Mouse (Mus musculus): Measurements from ENCODE around the gene G6pc3. TPM values are rescaled to one million over a fixed set of nuclear protein-coding genes. Genes with fewer than 3 reads are reported as not detected.

Gene G6pc3
- polyA plus RNA-seq, 1 experiment = 53.8 TPM

DNA sequence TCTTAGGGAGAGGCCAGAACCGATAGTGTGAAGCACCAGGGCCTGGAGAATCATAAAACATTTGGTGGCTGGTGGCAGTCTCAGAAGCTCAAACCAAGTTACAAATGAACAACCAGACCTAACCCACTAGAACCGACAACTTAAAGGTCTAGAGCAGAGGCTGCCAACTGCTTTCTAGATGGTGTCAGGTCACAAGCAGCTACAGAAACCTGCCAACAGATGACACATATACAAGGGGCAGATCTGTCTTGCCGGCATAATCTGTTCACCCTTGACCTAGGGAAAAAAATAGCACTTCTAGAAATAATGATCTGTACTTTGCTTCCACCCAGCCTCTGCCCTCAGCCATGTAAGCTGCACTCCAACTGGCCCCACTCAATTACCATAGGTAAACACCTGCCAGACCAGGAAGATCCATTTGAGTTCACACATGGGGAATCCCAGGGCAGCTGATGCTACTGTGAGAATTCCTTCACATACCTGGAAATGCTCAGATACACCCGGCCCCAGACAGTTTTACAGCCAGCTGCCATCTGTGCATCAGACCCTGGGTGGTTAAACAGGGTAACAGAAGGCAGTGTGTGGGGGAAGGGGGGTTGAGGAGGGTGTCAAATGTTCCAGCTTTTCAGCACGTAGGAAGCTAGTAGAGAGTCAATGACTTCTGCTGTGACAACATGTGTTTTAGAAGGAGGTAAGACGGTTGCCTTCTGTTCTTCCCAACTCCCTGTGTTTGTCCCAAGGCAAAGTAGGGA is 23.3 kb upstream of the G6pc3 start:
- Histone ChIP-seq H3K4me1 (ENCODE audit: control insufficient read depth, insufficient read depth, insufficient read length, low read length) (peaks cover 3% of the 10 kb centered on the region; the same call in 1 of the 2 replicates), H3K4me3 (ENCODE audit: low read depth, low read length) (no peak overlapping the region), H3K36me3 (ENCODE audit: control insufficient read depth, insufficient read depth, low read length) (peaks cover 42% of the 10 kb centered on the region), H3K27ac (ENCODE audit: insufficient read depth, low read depth, low read length) (peak overlapping the region; percentile 76), H3K27me3 (ENCODE audit: control insufficient read depth, insufficient read depth, low read length) (no peaks in the 10 kb centered on the region)
- WGBS = 32% methylated on average over 6 of the region's 6 CpGs
- TF ChIP-seq CTCF (IDR thresholded peaks at IDR 0.05; ENCODE audit: extremely low read depth, insufficient read length, insufficient replicate concordance, low read depth, low read length) (no peak), POLR2A (IDR thresholded peaks at IDR 0.05; ENCODE audit: low read depth, low read length) (no peak)

DNA sequence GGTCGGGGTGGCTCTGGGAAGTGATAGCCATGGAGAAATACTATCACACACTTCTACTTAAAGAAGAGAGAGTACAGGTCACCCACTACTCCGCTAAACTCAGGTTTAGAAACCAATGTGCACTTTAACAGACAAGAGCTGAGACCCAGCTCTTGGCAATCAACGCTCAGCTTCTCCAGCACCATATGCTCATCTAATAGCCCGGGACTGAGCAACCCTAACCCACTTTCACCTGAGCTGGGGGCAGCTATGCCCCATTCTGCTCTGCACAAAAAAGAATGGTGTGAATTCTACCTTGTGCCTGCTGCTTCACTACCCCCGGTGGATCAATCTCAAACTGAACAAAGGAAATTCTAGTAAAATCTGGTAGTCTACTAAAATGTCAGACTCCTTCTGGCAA is 21.9 kb upstream of the G6pc3 start:
- TF ChIP-seq CTCF (IDR thresholded peaks at IDR 0.05; ENCODE audit: extremely low read depth, insufficient read length, insufficient replicate concordance, low read depth, low read length) = no peak
- no peak for TF ChIP-seq POLR2A (IDR thresholded peaks at IDR 0.05; ENCODE audit: low read depth, low read length)
- WGBS = 92% methylated on average over 5 of the region's 5 CpGs
- Histone ChIP-seq H3K36me3 (ENCODE audit: control insufficient read depth, insufficient read depth, low read length) (peaks cover 38% of the 10 kb centered on the region), H3K27ac (ENCODE audit: insufficient read depth, low read depth, low read length) (no peak overlapping the region), H3K27me3 (ENCODE audit: control insufficient read depth, insufficient read depth, low read length) (no peaks in the 10 kb centered on the region), H3K4me1 (ENCODE audit: control insufficient read depth, insufficient read depth, insufficient read length, low read length) (peaks cover 3% of the 10 kb centered on the region; the same call in 1 of the 2 replicates), H3K4me3 (ENCODE audit: low read depth, low read length) (no peak overlapping the region)

GRCm38 (mm10) chr11:102168689-102169088 is 20.7 kb upstream of the G6pc3 start:
- H3K36me3 ChIP-seq (ENCODE audit: control insufficient read depth, insufficient read depth, low read length) = peaks cover 29% of the 10 kb centered on the region
- 55% methylated on average over 5 of the region's 5 CpGs for WGBS
- H3K4me3 ChIP-seq (ENCODE audit: low read depth, low read length) = no peak overlapping the region
- peaks cover 3% of the 10 kb centered on the region; the same call in 1 of the 2 replicates for H3K4me1 ChIP-seq (ENCODE audit: control insufficient read depth, insufficient read depth, insufficient read length, low read length)
- H3K27ac ChIP-seq (ENCODE audit: insufficient read depth, low read depth, low read length) = no peak overlapping the region
- TF ChIP-seq POLR2A (IDR thresholded peaks at IDR 0.05; ENCODE audit: low read depth, low read length) (no peak), CTCF (IDR thresholded peaks at IDR 0.05; ENCODE audit: extremely low read depth, insufficient read length, insufficient replicate concordance, low read depth, low read length) (no peak)
- no peaks in the 10 kb centered on the region for H3K27me3 ChIP-seq (ENCODE audit: control insufficient read depth, insufficient read depth, low read length)

- no peaks in the 10 kb centered on the region for H3K27me3 ChIP-seq (ENCODE audit: control insufficient read depth, insufficient read depth, low read length)
- TF ChIP-seq POLR2A (IDR thresholded peaks at IDR 0.05; ENCODE audit: low read depth, low read length) (no peak), CTCF (IDR thresholded peaks at IDR 0.05; ENCODE audit: extremely low read depth, insufficient read length, insufficient replicate concordance, low read depth, low read length) (no peak)
- no peak overlapping the region for H3K27ac ChIP-seq (ENCODE audit: insufficient read depth, low read depth, low read length)
- peaks cover 2% of the 10 kb centered on the region; the same call in 1 of the 2 replicates for H3K4me1 ChIP-seq (ENCODE audit: control insufficient read depth, insufficient read depth, insufficient read length, low read length)
- H3K4me3 ChIP-seq (ENCODE audit: low read depth, low read length) = no peak overlapping the region
- peaks cover 31% of the 10 kb centered on the region for H3K36me3 ChIP-seq (ENCODE audit: control insufficient read depth, insufficient read depth, low read length)
Observed at GRCm38 (mm10) chr11:102179836-102180235, 9.6 kb upstream of the G6pc3 start.

- Histone ChIP-seq H3K27ac (ENCODE audit: insufficient read depth, low read depth, low read length) (peak overlapping the region; percentile 94; the same call in 1 of the 2 replicates), H3K4me3 (ENCODE audit: low read depth, low read length) (peak overlapping the region; percentile 98), H3K27me3 (ENCODE audit: control insufficient read depth, insufficient read depth, low read length) (no peaks in the 10 kb centered on the region), H3K36me3 (ENCODE audit: control insufficient read depth, insufficient read depth, low read length) (peaks cover 16% of the 10 kb centered on the region), H3K4me1 (ENCODE audit: control insufficient read depth, insufficient read depth, insufficient read length, low read length) (peaks cover 5% of the 10 kb centered on the region; the same call in 1 of the 2 replicates)
- 3% methylated on average over 7 of the region's 7 CpGs for WGBS
- TF ChIP-seq CTCF (IDR thresholded peaks at IDR 0.05; ENCODE audit: extremely low read depth, insufficient read length, insufficient replicate concordance, low read depth, low read length) = no peak
- no peak for TF ChIP-seq POLR2A (IDR thresholded peaks at IDR 0.05; ENCODE audit: low read depth, low read length)
Observed at GRCm38 (mm10) chr11:102184253-102184645, 5.2 kb upstream of the G6pc3 start.

DNA sequence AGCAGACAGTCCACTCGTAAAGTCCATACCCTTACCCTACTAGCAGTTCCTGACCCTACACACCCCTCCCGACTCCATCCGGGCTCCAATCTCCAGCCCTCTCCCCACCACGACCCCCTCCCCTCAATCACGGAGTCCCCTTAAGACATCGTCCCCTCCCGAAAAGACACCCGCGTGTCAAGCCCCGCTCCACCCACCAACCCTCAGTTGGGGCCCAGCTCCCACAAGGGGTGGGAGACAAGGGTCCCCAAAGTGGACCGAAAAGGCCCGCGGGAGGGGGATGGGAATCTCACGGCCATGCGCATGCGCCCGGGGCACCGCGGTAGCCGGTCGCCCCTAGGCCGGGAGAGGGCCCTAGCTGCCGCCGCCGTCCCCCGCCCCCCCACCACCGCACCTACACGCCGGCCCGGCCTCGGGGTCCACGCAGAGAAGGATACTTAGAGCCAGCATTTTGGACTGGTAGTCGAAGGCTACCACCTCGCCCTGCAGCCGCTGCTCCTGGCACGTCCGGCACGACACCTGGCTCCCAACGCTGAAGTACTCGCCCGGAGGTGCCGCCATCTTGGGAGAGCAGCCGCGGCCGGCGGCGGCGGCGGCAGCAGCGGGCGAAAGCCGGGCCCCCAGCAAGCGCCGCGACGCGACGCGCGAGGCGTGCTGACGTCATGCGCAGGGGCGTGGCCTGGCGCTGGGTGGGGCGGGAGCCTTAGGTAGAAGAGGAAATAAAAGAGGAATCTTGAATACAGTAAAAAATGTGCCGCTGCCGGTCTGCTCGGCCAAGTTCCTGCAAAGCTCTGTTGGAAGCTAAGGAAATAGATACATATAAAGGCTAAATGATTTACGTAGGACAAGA is 4.5 kb upstream of the G6pc3 start, which contains the start of gene Lsm12:
Gene Lsm12 (minus strand): TSS at position 651 of the 850 bp plus-strand sequence.
- peaks cover 13% of the 10 kb centered on the region for H3K36me3 ChIP-seq (ENCODE audit: control insufficient read depth, insufficient read depth, low read length)
- H3K27ac ChIP-seq (ENCODE audit: insufficient read depth, low read depth, low read length) = peak within 1 kb of the TSS; percentile 94
- TF ChIP-seq CTCF (IDR thresholded peaks at IDR 0.05; ENCODE audit: extremely low read depth, insufficient read length, insufficient replicate concordance, low read depth, low read length) (no peak), POLR2A (IDR thresholded peaks at IDR 0.05; ENCODE audit: low read depth, low read length) (peak; percentile 75)
- H3K4me1 ChIP-seq (ENCODE audit: control insufficient read depth, insufficient read depth, insufficient read length, low read length) = peaks cover 6% of the 10 kb centered on the region
- H3K27me3 ChIP-seq (ENCODE audit: control insufficient read depth, insufficient read depth, low read length) = no peaks in the 10 kb centered on the region
- peak within 1 kb of the TSS; percentile 98 for H3K4me3 ChIP-seq (ENCODE audit: low read depth, low read length)
- under 1% methylated on average over 68 of the region's 70 CpGs for WGBS

GRCm38 (mm10) chr11:102185677-102186076 is 3.7 kb upstream of the G6pc3 start:
- H3K36me3 ChIP-seq (ENCODE audit: control insufficient read depth, insufficient read depth, low read length) = peaks cover 11% of the 10 kb centered on the region
- H3K4me3 ChIP-seq (ENCODE audit: low read depth, low read length) = no peak overlapping the region
- TF ChIP-seq POLR2A (IDR thresholded peaks at IDR 0.05; ENCODE audit: low read depth, low read length) = no peak
- TF ChIP-seq CTCF (IDR thresholded peaks at IDR 0.05; ENCODE audit: extremely low read depth, insufficient read length, insufficient replicate concordance, low read depth, low read length) = no peak
- 22% methylated on average over 3 of the region's 3 CpGs for WGBS
- H3K27me3 ChIP-seq (ENCODE audit: control insufficient read depth, insufficient read depth, low read length) = no peaks in the 10 kb centered on the region
- H3K4me1 ChIP-seq (ENCODE audit: control insufficient read depth, insufficient read depth, insufficient read length, low read length) = peaks cover 6% of the 10 kb centered on the region
- peak overlapping the region; percentile 85; the same call in 1 of the 2 replicates for H3K27ac ChIP-seq (ENCODE audit: insufficient read depth, low read depth, low read length)
